Mouse (Mus musculus): ENCODE measurements around the gene Mrpl49.

DNA sequence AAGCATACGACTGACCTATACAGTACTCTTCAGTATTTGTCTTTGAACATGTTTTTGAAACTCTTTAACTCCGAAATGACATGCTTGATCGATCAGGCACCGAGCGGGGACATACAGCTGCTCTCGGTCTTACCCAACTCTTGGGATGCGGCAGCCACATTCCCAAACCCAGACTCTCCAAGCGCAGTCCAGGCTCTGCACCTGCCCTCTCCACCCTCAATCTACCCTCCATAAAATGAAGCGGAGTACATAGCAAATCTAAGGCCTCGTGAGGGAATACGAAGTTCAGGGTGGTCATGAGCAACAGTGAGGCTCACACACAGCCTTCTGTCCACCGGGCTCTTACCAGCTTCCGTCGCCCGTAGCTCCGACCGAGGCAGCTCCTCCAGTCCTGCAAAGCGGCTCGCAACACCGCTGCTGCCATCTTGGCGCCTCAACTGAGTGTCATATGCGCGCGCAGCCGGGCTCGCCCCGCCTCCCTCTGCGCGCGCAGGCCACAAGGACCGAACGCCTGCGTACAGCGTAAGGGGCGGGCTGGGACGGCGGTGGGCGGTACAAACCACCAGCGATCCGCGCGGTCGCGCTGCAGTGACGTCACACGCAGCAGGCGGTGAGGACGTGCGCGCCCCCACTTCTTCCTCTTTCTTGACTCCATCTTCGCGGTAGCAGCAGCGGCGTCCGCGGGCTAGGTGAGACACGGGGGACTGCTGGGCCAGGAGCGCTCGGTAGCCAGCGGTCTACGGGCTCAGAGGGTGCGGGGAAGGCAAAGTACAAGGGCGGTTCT lies at the start of gene Mrpl49, which contains the start of gene Fau:
- TF ChIP-seq ZNF384 (IDR thresholded peaks at IDR 0.05; ENCODE audit: low read depth, low read length) (no peak), CHD2 (IDR thresholded peaks at IDR 0.05; ENCODE audit: low read depth, low read length) (no peak)
